Mouse (Mus musculus): ENCODE measurements around the gene Hsd17b3. TPM values are rescaled to one million over a fixed set of nuclear protein-coding genes. Genes with fewer than 3 reads are reported as not detected.
A peak's percentile ranks its signal among the peaks of the same experiment; 100 is the strongest.

The Hsd17b3 gene
- total RNA-seq (2021): 1.2 TPM in 1 of 2 replicates, not detected in the other
- long read RNA-seq: 0 reads

GRCm38 (mm10) chr13:64089130-64089529, at the start of gene Hsd17b3:
Hsd17b3 (minus strand) TSS chr13:64089230.
- DNase-seq: no peak

DNA sequence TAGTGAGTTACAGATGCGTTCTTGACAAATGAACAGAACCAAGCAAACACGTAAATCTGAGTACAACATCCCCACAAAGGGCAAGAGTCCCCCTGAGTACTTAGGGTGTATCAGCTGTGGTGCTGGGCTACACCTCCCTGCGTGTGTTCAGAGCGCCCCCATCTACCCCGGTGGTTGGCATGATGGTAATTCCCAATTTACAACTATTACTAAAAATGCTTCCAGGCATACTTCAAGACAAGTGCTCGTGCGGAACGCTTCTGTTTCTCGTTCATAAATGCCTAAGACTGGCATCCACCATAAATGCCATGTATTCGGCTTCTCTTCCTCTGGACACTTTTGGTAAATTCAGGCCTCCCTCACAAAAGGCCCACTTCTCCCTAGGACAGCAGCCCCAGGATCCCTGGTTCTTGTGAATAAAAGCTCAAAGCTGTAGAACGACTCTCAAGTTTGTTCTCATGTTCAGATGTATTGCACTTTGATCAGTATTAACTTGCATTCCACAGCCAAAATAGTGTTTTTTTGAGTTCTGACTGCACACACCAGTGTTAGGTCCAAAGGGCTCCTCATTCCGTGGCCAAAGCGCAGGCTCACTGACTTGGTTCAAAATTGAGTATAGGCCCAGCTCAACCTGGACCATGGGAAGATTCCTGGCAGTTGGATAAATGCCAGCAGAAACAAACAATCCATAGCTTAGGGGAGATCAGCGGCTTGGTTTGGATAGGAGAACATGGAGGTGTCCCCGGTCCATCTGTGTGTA, 40.8 kb upstream of the Hsd17b3 start:
- peak; percentile 58 for DNase-seq

GRCm38 (mm10) chr13:64128858-64129615, 40.0 kb upstream of the Hsd17b3 start, which contains the start of gene Slc35d2:
Slc35d2 (minus strand) TSS chr13:64129368.
- DNase-seq: peak; percentile 86

- DNase-seq: no peak
These were observed 37.3 kb upstream of the Hsd17b3 start for GRCm38 (mm10) chr13:64126316-64126715.

DNA sequence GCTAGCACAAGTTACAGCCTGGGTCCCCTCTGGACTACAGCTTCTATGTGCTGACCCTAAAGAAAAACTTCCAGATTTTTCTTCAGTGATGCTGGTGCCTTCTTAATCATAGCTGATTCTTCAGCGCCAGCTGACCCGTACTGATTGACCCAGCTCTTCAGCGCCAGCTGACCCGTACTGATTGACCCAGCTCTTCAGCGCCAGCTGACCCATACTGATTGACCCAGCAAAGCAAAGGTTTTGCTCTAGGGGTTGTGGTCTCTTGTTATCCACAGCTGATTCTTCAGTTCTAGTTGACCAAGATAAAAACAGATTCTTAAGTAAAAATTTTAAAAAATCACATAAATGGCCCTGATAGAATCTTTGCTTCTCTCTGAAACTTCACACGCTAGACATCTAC, 35.9 kb upstream of the Hsd17b3 start:
- no peak for DNase-seq

- DNase-seq: no peak
These were observed 34.6 kb upstream of the Hsd17b3 start for GRCm38 (mm10) chr13:64123491-64124188.

DNA sequence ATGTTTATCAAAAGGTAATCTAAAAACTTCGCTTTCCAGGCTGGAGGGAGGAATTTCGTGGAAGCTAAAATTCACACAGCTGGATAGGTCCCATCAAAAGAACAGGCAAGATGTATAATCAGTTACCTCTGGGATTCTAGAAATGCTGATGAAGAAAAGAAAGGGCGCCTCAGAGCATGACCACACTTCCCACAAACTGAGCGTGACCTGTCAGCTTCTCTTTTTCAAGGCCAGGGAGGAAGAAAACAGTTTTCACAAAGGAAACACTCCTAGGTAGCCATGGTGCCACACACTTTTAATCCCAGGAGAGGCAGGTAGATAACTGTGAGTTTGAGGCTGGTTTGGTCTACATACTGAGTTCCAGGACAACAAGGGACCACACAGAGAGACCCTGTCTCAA, 31.7 kb upstream of the Hsd17b3 start:
- no peak for DNase-seq

DNA sequence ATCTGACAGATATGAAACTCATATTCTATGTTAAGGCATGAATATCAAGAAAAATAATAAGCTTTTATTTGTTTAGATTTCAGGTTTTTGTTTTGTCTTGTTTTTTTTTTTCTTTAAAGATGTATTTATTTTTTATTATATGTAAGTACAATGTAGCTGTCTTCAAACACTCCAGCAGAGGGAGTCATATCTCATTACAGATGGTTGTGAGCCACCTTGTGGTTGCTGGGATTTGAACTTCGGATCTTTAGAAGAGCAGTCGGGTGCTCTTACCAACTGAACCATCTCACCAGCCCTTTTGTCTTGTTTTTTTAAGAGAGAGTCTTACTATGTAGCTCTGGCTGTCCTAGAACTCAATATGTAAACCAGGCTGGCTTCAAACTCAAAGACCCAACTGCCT, 28.4 kb upstream of the Hsd17b3 start:
- DNase-seq: no peak

DNA sequence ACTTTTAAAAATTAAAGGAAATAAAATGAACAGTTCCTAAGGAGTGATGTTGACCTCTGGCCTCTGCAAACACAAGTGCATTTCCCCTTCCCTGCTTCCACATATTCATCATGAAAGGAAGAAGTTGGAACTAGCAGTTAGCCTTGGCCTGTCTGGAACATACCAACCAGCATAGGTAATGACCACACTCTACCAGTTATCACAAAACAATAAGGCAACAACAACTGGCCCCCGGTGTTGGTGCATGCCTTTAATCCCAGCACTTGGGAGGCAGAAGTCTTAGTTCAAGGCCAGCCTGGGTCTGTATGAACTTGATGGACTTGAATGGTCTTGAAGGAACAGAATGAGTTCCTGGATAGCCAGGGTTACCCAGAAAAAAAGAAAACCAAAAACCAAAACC, 21.4 kb upstream of the Hsd17b3 start:
- DNase-seq: no peak

GRCm38 (mm10) chr13:64108381-64108850, 19.4 kb upstream of the Hsd17b3 start:
- no peak for DNase-seq

- DNase-seq: no peak
These were observed 18.5 kb upstream of the Hsd17b3 start for GRCm38 (mm10) chr13:64107535-64107934.

- DNase-seq: no peak
These were observed 18.1 kb upstream of the Hsd17b3 start for GRCm38 (mm10) chr13:64107105-64107504.

GRCm38 (mm10) chr13:64105690-64106089, 16.7 kb upstream of the Hsd17b3 start:
- DNase-seq: no peak

- DNase-seq: no peak
These were observed 11.2 kb upstream of the Hsd17b3 start for GRCm38 (mm10) chr13:64100186-64100585.

DNA sequence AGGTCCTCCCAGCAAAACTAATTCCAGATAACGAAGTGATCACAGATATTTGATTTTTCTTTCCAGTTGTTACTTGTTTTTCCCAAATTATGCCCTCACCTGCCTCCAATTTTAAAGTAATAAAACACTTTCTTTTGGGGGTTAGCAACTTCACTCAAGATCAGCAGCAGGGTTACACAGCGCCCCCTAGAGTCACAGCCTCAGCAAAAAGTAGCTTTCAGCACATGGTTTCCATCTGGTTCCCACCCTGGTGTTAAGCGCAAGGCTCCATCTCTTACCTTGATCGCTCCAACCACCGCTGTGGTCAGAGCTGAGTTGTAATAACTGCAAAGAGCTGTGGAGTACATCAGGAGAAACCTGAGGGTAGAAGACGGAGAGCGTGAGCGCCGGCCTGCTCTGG, 10.0 kb upstream of the Hsd17b3 start:
- DNase-seq: peak; percentile 34

GRCm38 (mm10) chr13:64093341-64093740, 4.3 kb upstream of the Hsd17b3 start:
- peak; percentile 75 for DNase-seq

DNA sequence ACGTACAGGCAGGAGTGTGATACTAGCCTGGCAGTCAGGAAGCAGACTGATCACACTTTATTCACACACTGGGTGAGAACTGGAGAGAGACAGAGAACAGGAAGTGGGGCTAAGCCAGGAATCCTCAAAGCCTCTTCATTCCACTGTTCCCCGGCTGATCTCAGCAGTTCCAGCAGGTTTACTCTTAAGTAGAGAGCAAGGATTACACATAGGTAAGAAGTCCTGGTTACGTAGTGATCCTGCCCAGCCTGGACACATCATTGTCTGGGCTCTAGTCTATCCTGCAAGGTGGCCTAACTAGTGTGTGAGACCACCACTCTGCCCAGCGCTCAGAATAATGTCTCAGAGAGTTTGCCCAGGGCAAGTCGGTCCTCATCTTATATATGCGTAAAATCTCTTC, 3.7 kb upstream of the Hsd17b3 start:
- no peak for DNase-seq

- DNase-seq: no peak
These were observed 3.1 kb upstream of the Hsd17b3 start for GRCm38 (mm10) chr13:64092141-64092540.

GRCm38 (mm10) chr13:64091006-64091405, 2.0 kb upstream of the Hsd17b3 start:
- DNase-seq: no peak

- DNase-seq: no peak
These were observed 1.2 kb upstream of the Hsd17b3 start for GRCm38 (mm10) chr13:64090278-64090677.

DNA sequence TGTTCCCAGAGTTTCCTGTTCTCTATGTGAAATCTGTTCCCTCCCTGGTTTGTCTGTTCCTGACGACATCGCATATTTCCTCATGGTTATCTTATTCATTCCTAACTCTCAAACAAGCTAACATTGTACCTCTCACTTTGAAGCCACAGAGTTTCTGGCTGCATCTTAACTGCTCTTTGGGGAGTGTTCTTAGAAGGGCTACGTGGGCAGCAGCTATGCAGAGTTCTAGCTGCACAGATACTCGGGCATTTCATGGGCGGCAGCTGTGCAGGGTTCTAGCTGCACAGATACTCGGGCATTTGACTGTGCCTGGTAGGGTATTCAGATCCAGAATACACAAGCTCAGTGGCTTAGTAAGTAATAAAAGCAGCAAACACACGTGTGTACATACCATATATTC, 973 bp downstream of the Hsd17b3 start:
- no peak for DNase-seq

- no peak for DNase-seq
These were observed 3.0 kb downstream of the Hsd17b3 start for GRCm38 (mm10) chr13:64086036-64086435.

DNA sequence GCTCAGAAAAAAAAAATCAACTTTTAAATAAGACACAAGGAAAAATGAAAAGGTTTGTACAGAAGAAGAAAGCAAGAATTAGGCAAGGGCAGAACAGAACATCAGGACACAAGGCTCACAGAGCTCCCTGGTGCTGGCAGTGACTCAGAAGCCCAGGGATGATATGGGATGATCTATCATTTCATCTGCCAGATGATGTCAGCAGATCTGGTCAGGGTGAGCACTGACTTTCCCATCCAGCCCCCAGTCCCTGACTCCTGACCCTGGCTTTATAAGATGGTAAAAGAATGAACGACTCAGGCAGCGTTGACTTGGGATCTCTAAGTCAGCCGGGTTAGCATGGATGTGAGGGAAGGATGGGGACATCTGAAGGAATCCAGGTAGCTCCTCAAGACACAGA, 5.7 kb downstream of the Hsd17b3 start:
- peak; percentile 31 for DNase-seq
